Mouse (Mus musculus) neural tube, embryonic 14.5 days (tissue): Measurements from ENCODE around the gene Pp2d1. TPM values are rescaled to one million over a fixed set of nuclear protein-coding genes. Genes with fewer than 3 reads are reported as not detected.
"Not testable (repeated sequence)": the region's sequence is repeated elsewhere in the genome, so short reads cannot be mapped to it uniquely, and the experiment has no call there.

Experiments used
- ATAC-seq: fragments of 200-750 bp; cut with Nextera tagmentation; 2 replicates; pipeline ENCODE4 v1.8.0; 2017; ENCODE audit warnings: low read depth, mild to moderate bottlenecking, moderate TSS enrichment, moderate library complexity
- H3K27ac ChIP-seq: fragments of 300-500 bp; sonication (generic); 2 replicates; pipeline ENCODE4 v1.5.1; 2014; ENCODE audit warnings: low read depth, mild to moderate bottlenecking, control low read depth, low read length, moderate library complexity, mixed read lengths
- H3K27me3 ChIP-seq: fragments of 300-500 bp; sonication (generic); 2 replicates; pipeline ENCODE4 v1.6.1; 2014; ENCODE audit warnings: low read length; ENCODE audit not compliant: control insufficient read depth, insufficient read depth
- H3K36me3 ChIP-seq: fragments of 300-500 bp; sonication (generic); 2 replicates; pipeline ENCODE4 v1.6.1; 2014; ENCODE audit warnings: low read length, mixed read lengths; ENCODE audit not compliant: control insufficient read depth, insufficient read depth
- H3K4me1 ChIP-seq: fragments of 300-500 bp; sonication (generic); 2 replicates; pipeline ENCODE4 v1.6.1; 2014; ENCODE audit warnings: low read length; ENCODE audit not compliant: control insufficient read depth, insufficient read depth
- H3K4me2 ChIP-seq: fragments of 300-500 bp; sonication (generic); 2 replicates; pipeline ENCODE4 v1.6.1; 2014; ENCODE audit warnings: mild to moderate bottlenecking, low read depth, low read length, control low read depth
- H3K4me3 ChIP-seq: fragments of 300-500 bp; sonication (generic); 2 replicates; pipeline ENCODE4 v1.5.1; 2014; ENCODE audit warnings: low read depth, low read length, control low read depth, mixed read lengths
- H3K9ac ChIP-seq: fragments of 300-500 bp; sonication (generic); replicated peaks from 2 replicates; pipeline ENCODE4 v1.6.1; 2014; ENCODE audit warnings: low read depth, mild to moderate bottlenecking, control low read depth, low read length, mixed read lengths
- H3K9me3 ChIP-seq: fragments of 300-500 bp; sonication (generic); 2 replicates; pipeline ENCODE4 v1.6.1; 2016; ENCODE audit warnings: low read length; ENCODE audit not compliant: control insufficient read depth
- WGBS: fragments of 180-500 bp; shearing (Covaris S2); extraction: QIAGEN DNeasy Blood & Tissue Kit; methylation state at CpG from one replicate; pipeline ENCODE4 v1.1.7; 2014; 5-methylcytosine and 5-hydroxymethylcytosine counted together
- polyA plus RNA-seq: library from polyadenylated mRNA; unstranded; fragments of >200 nt; fragmentation: Nextera tagmentation; extraction: Ambion mirVana; gene quantifications from 2 replicates; pipeline ENCODE4 v1.2.1, GENCODE M21; 2014

Pp2d1 gene
- polyA plus RNA-seq, 1 experiment from 2014 or later = 0.42 TPM

- Histone ChIP-seq H3K4me3 (no peak overlapping the region), H3K4me1 (no peaks in the 10 kb centered on the region), H3K36me3 (no peaks in the 10 kb centered on the region), H3K4me2 (no peak overlapping the region), H3K9ac (no peak overlapping the region), H3K9me3 (no peaks in the 10 kb centered on the region), H3K27me3 (no peaks in the 10 kb centered on the region), H3K27ac (no peak overlapping the region)
- WGBS = 69% methylated on average over 9 of the region's 9 CpGs
- ATAC-seq = peak; percentile 62; the same call in 1 of the 2 replicates
Measured at GRCm38 (mm10) chr17:53578776-53579175, 39.5 kb upstream of the Pp2d1 start.

GRCm38 (mm10) chr17:53578249-53578648 lies 39.0 kb upstream of the Pp2d1 start:
- Histone ChIP-seq H3K36me3 (no peaks in the 10 kb centered on the region), H3K27ac (no peak overlapping the region), H3K4me3 (no peak overlapping the region), H3K4me1 (no peaks in the 10 kb centered on the region), H3K27me3 (no peaks in the 10 kb centered on the region), H3K9me3 (no peaks in the 10 kb centered on the region), H3K9ac (no peak overlapping the region), H3K4me2 (no peak overlapping the region)
- no peak for ATAC-seq
- 77% methylated on average over 6 of the region's 6 CpGs for WGBS

GRCm38 (mm10) chr17:53577754-53578153 lies 38.5 kb upstream of the Pp2d1 start:
- 80% methylated on average over 5 of the region's 5 CpGs for WGBS
- H3K4me2 ChIP-seq = no peak overlapping the region

GRCm38 (mm10) chr17:53577151-53577550 lies 37.9 kb upstream of the Pp2d1 start:
- ATAC-seq = no peak
- WGBS = 91% methylated on average over 2 of the region's 2 CpGs

More at GRCm38 (mm10) chr17:53577754-53578153, 38.5 kb upstream of the Pp2d1 start:
- no peak for ATAC-seq
- no peaks in the 10 kb centered on the region for H3K27me3 ChIP-seq
- no peak overlapping the region for H3K4me3 ChIP-seq
- no peak overlapping the region for H3K9ac ChIP-seq
- no peaks in the 10 kb centered on the region for H3K36me3 ChIP-seq
- H3K9me3 ChIP-seq = no peaks in the 10 kb centered on the region
- H3K4me1 ChIP-seq = no peaks in the 10 kb centered on the region
- no peak overlapping the region for H3K27ac ChIP-seq

GRCm38 (mm10) chr17:53573019-53573556 lies 33.8 kb upstream of the Pp2d1 start:
- H3K27me3 ChIP-seq = no peaks in the 10 kb centered on the region
- peaks cover 21% of the 10 kb centered on the region for H3K4me1 ChIP-seq
- WGBS = 65% methylated on average over 4 of the region's 4 CpGs
- H3K9me3 ChIP-seq = no peaks in the 10 kb centered on the region
- no peak overlapping the region for H3K4me2 ChIP-seq
- no peak overlapping the region for H3K9ac ChIP-seq
- H3K36me3 ChIP-seq = no peaks in the 10 kb centered on the region
- no peak overlapping the region for H3K27ac ChIP-seq
- no peak overlapping the region for H3K4me3 ChIP-seq
- ATAC-seq = no peak

More at GRCm38 (mm10) chr17:53577151-53577550, 37.9 kb upstream of the Pp2d1 start:
- H3K36me3 ChIP-seq = no peaks in the 10 kb centered on the region
- no peaks in the 10 kb centered on the region for H3K9me3 ChIP-seq
- no peak overlapping the region for H3K4me2 ChIP-seq
- H3K9ac ChIP-seq = no peak overlapping the region
- no peaks in the 10 kb centered on the region for H3K4me1 ChIP-seq
- H3K27me3 ChIP-seq = no peaks in the 10 kb centered on the region
- no peak overlapping the region for H3K27ac ChIP-seq
- H3K4me3 ChIP-seq = no peak overlapping the region

- H3K9ac ChIP-seq, H3K36me3 ChIP-seq, H3K9me3 ChIP-seq, H3K27ac ChIP-seq, H3K4me2 ChIP-seq, ATAC-seq, H3K4me3 ChIP-seq, H3K27me3 ChIP-seq: not testable (repeated sequence)
- 88% methylated on average over 5 of the region's 5 CpGs for WGBS
- H3K4me1 ChIP-seq = peaks cover 21% of the 10 kb centered on the region
Measured at GRCm38 (mm10) chr17:53570932-53571331, 31.7 kb upstream of the Pp2d1 start.

- Histone ChIP-seq H3K4me3 (no peak overlapping the region), H3K36me3 (no peaks in the 10 kb centered on the region), H3K4me2 (no peak overlapping the region), H3K9me3 (no peaks in the 10 kb centered on the region), H3K4me1 (peaks cover 21% of the 10 kb centered on the region), H3K27me3 (no peaks in the 10 kb centered on the region), H3K9ac (0 out of 2 replicates have a peak overlapping the region, but pooled peaks have one; percentile 7), H3K27ac (no peak overlapping the region)
- 56% methylated on average over 10 of the region's 10 CpGs for WGBS
- no peak for ATAC-seq
Measured at GRCm38 (mm10) chr17:53570361-53570875, 31.2 kb upstream of the Pp2d1 start.

GRCm38 (mm10) chr17:53569829-53570228 lies 30.6 kb upstream of the Pp2d1 start:
- Histone ChIP-seq H3K4me1 (peaks cover 21% of the 10 kb centered on the region), H3K4me2 (peak overlapping the region; percentile 6; the same call in 1 of the 2 replicates), H3K4me3 (no peak overlapping the region), H3K36me3 (no peaks in the 10 kb centered on the region), H3K9ac (no peak overlapping the region), H3K27ac (no peak overlapping the region), H3K9me3 (no peaks in the 10 kb centered on the region), H3K27me3 (no peaks in the 10 kb centered on the region)
- ATAC-seq = no peak
- WGBS = 36% methylated on average over 6 of the region's 6 CpGs

GRCm38 (mm10) chr17:53568734-53569386 lies 29.6 kb upstream of the Pp2d1 start:
- Histone ChIP-seq H3K9ac (peak overlapping the region; percentile 95), H3K27me3 (no peaks in the 10 kb centered on the region), H3K9me3 (no peaks in the 10 kb centered on the region), H3K4me2 (peak overlapping the region; percentile 77), H3K4me3 (peak overlapping the region; percentile 86), H3K4me1 (peaks cover 21% of the 10 kb centered on the region), H3K36me3 (no peaks in the 10 kb centered on the region), H3K27ac (peak overlapping the region; percentile 95; the same call in 1 of the 2 replicates)
- ATAC-seq = no peak
- WGBS = 34% methylated on average over 8 of the region's 8 CpGs
